Mouse (Mus musculus): ENCODE data around the gene Tlr7.

DNA sequence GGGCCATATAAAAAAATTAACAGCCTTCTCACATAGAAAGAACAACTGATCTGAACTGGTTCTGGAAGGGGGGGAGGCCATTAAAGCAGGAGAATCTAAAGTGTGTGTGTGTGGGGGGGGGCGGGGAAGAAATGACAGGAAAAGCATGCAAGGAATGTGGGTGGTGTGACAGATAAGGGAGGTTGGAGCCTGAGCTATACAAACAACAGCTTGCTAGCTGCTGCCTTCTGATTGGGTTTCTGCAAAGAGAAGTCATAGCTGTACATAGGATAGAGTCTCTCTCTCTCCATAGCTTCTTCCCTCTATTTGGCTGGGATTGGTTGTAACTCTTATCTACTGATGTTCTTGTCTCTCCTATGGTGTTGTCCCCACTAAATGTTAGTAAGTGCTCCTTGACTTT is 2.2 kb upstream of the Tlr7 start:
- TF ChIP-seq GATA2 (IDR thresholded peaks at IDR 0.05; ENCODE audit: borderline replicate concordance, low read depth, low read length) (no peak), CTCF (IDR thresholded peaks at IDR 0.05; ENCODE audit: low read depth, low read length) (no peak), GATA1 (IDR thresholded peaks at IDR 0.05; ENCODE audit: borderline replicate concordance, low read length) (no peak)

Data from G1E (cell line).